Comparison of ENCODE assay signal across 8 mouse cellular contexts in the genomic region with DNA sequence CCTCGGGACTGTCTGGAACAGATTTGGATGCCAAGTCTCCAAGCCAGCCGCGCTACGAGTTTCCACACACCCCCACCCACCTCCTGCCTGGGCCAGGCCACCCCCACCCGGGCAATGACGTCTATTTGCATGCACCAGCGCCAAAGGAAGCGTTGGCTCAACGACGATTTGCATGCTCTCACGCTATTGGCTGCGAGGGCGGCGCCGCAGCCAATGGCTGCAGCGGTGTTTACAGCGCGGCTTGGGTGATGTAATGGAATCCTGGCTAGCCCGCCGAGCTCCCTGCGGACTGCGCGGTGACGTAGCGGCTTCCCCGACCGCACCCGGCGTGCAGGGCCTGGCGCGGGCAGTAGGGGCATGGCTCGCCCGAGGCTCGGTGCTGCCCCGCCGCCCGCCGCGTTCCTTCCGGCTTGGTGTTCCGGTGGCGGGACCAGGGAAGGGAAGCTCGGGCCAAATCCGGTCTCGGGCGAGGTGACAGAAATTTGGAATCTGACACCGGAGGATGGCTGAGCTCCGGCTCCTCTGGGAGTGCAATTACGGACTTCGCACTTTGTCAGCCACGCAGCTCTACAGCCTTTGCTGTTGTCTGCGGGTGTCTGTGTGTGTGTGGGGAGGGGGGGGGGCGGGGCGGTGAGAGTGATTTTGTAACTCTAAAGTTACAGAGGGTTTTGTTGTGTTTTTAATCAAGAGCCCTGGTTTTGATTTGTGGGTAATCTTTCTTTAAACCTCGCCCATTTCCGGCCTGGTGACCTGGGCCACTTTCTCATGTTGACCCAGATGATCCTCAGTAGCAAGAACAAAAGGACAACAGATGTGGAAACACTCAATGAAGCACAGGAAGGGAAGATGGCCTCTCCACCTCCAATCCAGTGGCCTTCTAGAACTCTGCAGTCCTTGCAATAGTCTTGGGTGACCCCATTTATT. TPM values are rescaled to one million over a fixed set of nuclear protein-coding genes. Genes with fewer than 3 reads are reported as not detected.
A peak's percentile ranks its signal among the peaks of the same experiment; 100 is the strongest.
DNase-seq lines count a peak whose midpoint lies in the region; ATAC-seq and TF ChIP-seq lines count a peak whose summit lies in the region.

No protein-coding gene starts in this region.

- H3K36me3 ChIP-seq in forebrain, embryonic 10.5 days (replicated peaks) = no peaks in the 10 kb centered on the region
- H3K36me3 ChIP-seq in heart, embryonic 15.5 days = no peaks in the 10 kb centered on the region
- no peaks in the 10 kb centered on the region for H3K36me3 ChIP-seq in liver, embryonic 14.5 days (replicated peaks; ENCODE audit: control insufficient read depth, insufficient read depth, low read depth)
- no peaks in the 10 kb centered on the region for H3K36me3 ChIP-seq in neural tube, embryonic 11.5 days (ENCODE audit: control insufficient read depth, insufficient read depth, low read length)
- H3K36me3 ChIP-seq in stomach, postnatal 0 days (ENCODE audit: control insufficient read depth, insufficient read depth, low read length) = no peaks in the 10 kb centered on the region

- no peaks in the 10 kb centered on the region for H3K9me3 ChIP-seq in forebrain, embryonic 10.5 days
- no peaks in the 10 kb centered on the region for H3K9me3 ChIP-seq in heart, embryonic 15.5 days (replicated peaks)
- H3K9me3 ChIP-seq in liver, embryonic 14.5 days (ENCODE audit: control insufficient read depth, low read length) = no peaks in the 10 kb centered on the region
- no peaks in the 10 kb centered on the region for H3K9me3 ChIP-seq in neural tube, embryonic 11.5 days (ENCODE audit: control insufficient read depth, low read length)
- no peaks in the 10 kb centered on the region for H3K9me3 ChIP-seq in stomach, postnatal 0 days (ENCODE audit: control insufficient read depth, low read length)

- TF ChIP-seq EP300 in liver, embryonic 14.5 days (IDR thresholded peaks at IDR 0.05; ENCODE audit: low read depth) = no peak; the same call in 1 of the 2 replicates
- no peak for TF ChIP-seq EP300 in stomach, postnatal 0 days (optimal IDR thresholded peaks at IDR 0.05)

- H3K4me3 ChIP-seq in forebrain, embryonic 10.5 days = peak overlapping the region; percentile 54
- peak overlapping the region; percentile 49 for H3K4me3 ChIP-seq in heart, embryonic 15.5 days
- H3K4me3 ChIP-seq in liver, embryonic 14.5 days (ENCODE audit: insufficient read depth in 1 of 2, low read depth in 2 of 2, low read length in 2 of 2) = peak overlapping the region; percentile 35 to 41
- H3K4me3 ChIP-seq in neural tube, embryonic 11.5 days (ENCODE audit: low read depth, low read length) = peak overlapping the region; percentile 28
- H3K4me3 ChIP-seq in stomach, postnatal 0 days (ENCODE audit: low read depth, low read length) = peak overlapping the region; percentile 38

- peak; percentile 92 for DNase-seq in c-Kit-positive CD71-negative TER-119-negative erythroid progenitor cells, embryonic 14.5 days (ENCODE audit: low read depth)
- DNase-seq in forebrain, embryonic 10.5 days (ENCODE audit: extremely low spot score, low spot score) = peak; percentile 95
- DNase-seq in kidney, postnatal 25 days = peak; percentile 97 to 99
- peak; percentile 86 to 87 (median 86) for DNase-seq in liver, embryonic 14.5 days (ENCODE audit: low read depth in 3 of 3, low spot score in 3 of 3)
- DNase-seq in neural tube, embryonic 11.5 days (ENCODE audit: low spot score) = peak; percentile 97
- DNase-seq in stomach, postnatal 0 days (ENCODE audit: low spot score) = peak; percentile 97

- TF ChIP-seq CTCF in liver, embryonic 14.5 days (IDR thresholded peaks at IDR 0.05; ENCODE audit: low read depth) = peak; percentile 35
- peak; percentile 61 for TF ChIP-seq CTCF in stomach, postnatal 0 days (IDR thresholded peaks at IDR 0.05; ENCODE audit: low read depth)

- H3K27me3 ChIP-seq in forebrain, embryonic 10.5 days (ENCODE audit: poor library complexity, severe bottlenecking) = peaks cover 17% of the 10 kb centered on the region; the same call in 1 of the 2 replicates
- H3K27me3 ChIP-seq in heart, embryonic 15.5 days = no peaks in the 10 kb centered on the region
- no peaks in the 10 kb centered on the region for H3K27me3 ChIP-seq in liver, embryonic 14.5 days (ENCODE audit: control insufficient read depth, insufficient read depth, low read length)
- no peaks in the 10 kb centered on the region for H3K27me3 ChIP-seq in neural tube, embryonic 11.5 days (ENCODE audit: control insufficient read depth, insufficient read depth, low read length)
- no peaks in the 10 kb centered on the region for H3K27me3 ChIP-seq in stomach, postnatal 0 days (ENCODE audit: control insufficient read depth, insufficient read depth, low read length)

- H3K4me1 ChIP-seq in forebrain, embryonic 10.5 days = peaks cover 34% of the 10 kb centered on the region
- peaks cover 54% of the 10 kb centered on the region for H3K4me1 ChIP-seq in heart, embryonic 15.5 days (replicated peaks)
- H3K4me1 ChIP-seq in liver, embryonic 14.5 days (replicated peaks; ENCODE audit: control insufficient read depth in 2 of 2, insufficient read depth in 2 of 2, low read length in 1 of 2) = peaks cover 0 to 13% of the 10 kb centered on the region in 2 experiments; a peak in 2 of 4 replicates
- peaks cover 3% of the 10 kb centered on the region; the same call in 1 of the 2 replicates for H3K4me1 ChIP-seq in neural tube, embryonic 11.5 days (ENCODE audit: control insufficient read depth, insufficient read depth, low read length)
- H3K4me1 ChIP-seq in stomach, postnatal 0 days (replicated peaks; ENCODE audit: control insufficient read depth, insufficient read depth) = peaks cover 2% of the 10 kb centered on the region; the same call in 1 of the 2 replicates

- WGBS in forebrain, embryonic 10.5 days = 2% methylated on average over 56 of the region's 56 CpGs
- WGBS in heart, embryonic 15.5 days = 2% methylated on average over 54 of the region's 56 CpGs
- WGBS in liver, embryonic 14.5 days (ENCODE audit: insufficient replicate concordance) = 2% methylated on average over 56 of the region's 56 CpGs
- 2% methylated on average over 56 of the region's 56 CpGs for WGBS in neural tube, embryonic 11.5 days
- WGBS in stomach, postnatal 0 days = 2% methylated on average over 55 of the region's 56 CpGs

- H3K27ac ChIP-seq in forebrain, embryonic 10.5 days = peak overlapping the region; percentile 89
- peak overlapping the region; percentile 94 for H3K27ac ChIP-seq in heart, embryonic 15.5 days
- H3K27ac ChIP-seq in liver, embryonic 14.5 days = no peak overlapping the region
- H3K27ac ChIP-seq in neural tube, embryonic 11.5 days (ENCODE audit: low read depth, low read length) = peak overlapping the region; percentile 64; the same call in 1 of the 2 replicates
- H3K27ac ChIP-seq in stomach, postnatal 0 days (replicated peaks) = peak overlapping the region; percentile 88

- peak overlapping the region; percentile 73 for H3K4me2 ChIP-seq in heart, embryonic 15.5 days
- peak overlapping the region; percentile 59 for H3K4me2 ChIP-seq in liver, embryonic 14.5 days (ENCODE audit: low read depth)
- H3K4me2 ChIP-seq in neural tube, embryonic 11.5 days (ENCODE audit: low read depth) = peak overlapping the region; percentile 53
- H3K4me2 ChIP-seq in stomach, postnatal 0 days (replicated peaks; ENCODE audit: low read depth) = peak overlapping the region; percentile 52

- H3K9ac ChIP-seq in heart, embryonic 15.5 days = peak overlapping the region; percentile 55
- H3K9ac ChIP-seq in liver, embryonic 14.5 days (replicated peaks) = no peak overlapping the region; the same call in 1 of the 2 replicates
- H3K9ac ChIP-seq in neural tube, embryonic 11.5 days (ENCODE audit: low read length) = peak overlapping the region; percentile 58
- H3K9ac ChIP-seq in stomach, postnatal 0 days (ENCODE audit: low read length) = peak overlapping the region; percentile 50

- ATAC-seq in CD4-positive, CD25-positive, alpha-beta regulatory T cell, adult 4 months = peak; percentile 91
- ATAC-seq in heart, embryonic 15.5 days (replicated peaks; ENCODE audit: insufficient number of reproducible peaks, insufficient read depth, low FRiP score, low read depth) = peak; percentile 95
- peak; percentile 99 for ATAC-seq in liver, embryonic 14.5 days (ENCODE audit: insufficient read depth)
- peak; percentile 98 for ATAC-seq in neural tube, embryonic 11.5 days (ENCODE audit: insufficient read depth, low FRiP score, low TSS enrichment)
- peak; percentile 98 for ATAC-seq in stomach, postnatal 0 days (ENCODE audit: low FRiP score, low TSS enrichment)

RNA-seq across cellular contexts. Expression of a gene that starts 7.6 kb away (rescaled TPM):
- 100 to 1,000 TPM in 1 of 2 experiments, 10 to 100 TPM in 1; 57.3 to 120 TPM for polyA plus RNA-seq in CD4-positive, CD25-positive, alpha-beta regulatory T cell, adult 4 months (2017; shearing (Covaris generic))
- polyA plus RNA-seq in forebrain, embryonic 10.5 days (2016; fragmentation: Nextera tagmentation; extraction: Ambion mirVana) = 3.7 and 5.2 TPM in 2 replicates
- polyA plus RNA-seq in heart, embryonic 15.5 days (2015; fragmentation: Nextera tagmentation; extraction: Ambion mirVana) = 10.6 and 12.5 TPM in 2 replicates
- 0.42 and 0.48 TPM in 2 replicates for polyA plus RNA-seq in liver, embryonic 14.5 days (2012; rRNA removed)
- polyA plus RNA-seq in liver, embryonic 14.5 days (2014; fragmentation: Nextera tagmentation; extraction: Ambion mirVana) = 0.19 and 0.23 TPM in 2 replicates
- polyA plus RNA-seq in neural tube, embryonic 11.5 days (2014; fragmentation: Nextera tagmentation; extraction: Ambion mirVana) = 3.2 and 4.4 TPM in 2 replicates
- 9.4 and 17.1 TPM in 2 replicates for polyA plus RNA-seq in stomach, postnatal 0 days (2015; fragmentation: Nextera tagmentation; extraction: Ambion mirVana)

RNA-seq across cellular contexts. Expression of a gene that starts 22.5 kb away (rescaled TPM):
- polyA plus RNA-seq in CD4-positive, CD25-positive, alpha-beta regulatory T cell, adult 4 months (2017; shearing (Covaris generic)) = under 1 TPM in 1 of 2 experiments, not detected in 1; 0.47 TPM
- polyA plus RNA-seq in forebrain, embryonic 10.5 days (2016; fragmentation: Nextera tagmentation; extraction: Ambion mirVana) = 2.6 and 4.1 TPM in 2 replicates
- 3.3 and 5.0 TPM in 2 replicates for polyA plus RNA-seq in heart, embryonic 15.5 days (2015; fragmentation: Nextera tagmentation; extraction: Ambion mirVana)
- polyA plus RNA-seq in liver, embryonic 14.5 days (2012; rRNA removed) = 0.50 and 0.73 TPM in 2 replicates
- polyA plus RNA-seq in liver, embryonic 14.5 days (2014; fragmentation: Nextera tagmentation; extraction: Ambion mirVana) = 0.13 and 0.27 TPM in 2 replicates
- 6.6 TPM in 2 replicates for polyA plus RNA-seq in neural tube, embryonic 11.5 days (2014; fragmentation: Nextera tagmentation; extraction: Ambion mirVana)
- polyA plus RNA-seq in stomach, postnatal 0 days (2015; fragmentation: Nextera tagmentation; extraction: Ambion mirVana) = 2.0 TPM in 2 replicates

RNA-seq across cellular contexts. Expression of a gene that starts 37.6 kb away (rescaled TPM):
- polyA plus RNA-seq in CD4-positive, CD25-positive, alpha-beta regulatory T cell, adult 4 months (2017; shearing (Covaris generic)) = 10 to 100 TPM; 67.8 to 79.0 TPM
- 77.2 and 77.8 TPM in 2 replicates for polyA plus RNA-seq in forebrain, embryonic 10.5 days (2016; fragmentation: Nextera tagmentation; extraction: Ambion mirVana)
- 52.0 and 59.9 TPM in 2 replicates for polyA plus RNA-seq in heart, embryonic 15.5 days (2015; fragmentation: Nextera tagmentation; extraction: Ambion mirVana)
- 13.1 and 17.2 TPM in 2 replicates for polyA plus RNA-seq in liver, embryonic 14.5 days (2012; rRNA removed)
- polyA plus RNA-seq in liver, embryonic 14.5 days (2014; fragmentation: Nextera tagmentation; extraction: Ambion mirVana) = 21.3 and 23.7 TPM in 2 replicates
- polyA plus RNA-seq in neural tube, embryonic 11.5 days (2014; fragmentation: Nextera tagmentation; extraction: Ambion mirVana) = 69.5 and 74.4 TPM in 2 replicates
- polyA plus RNA-seq in stomach, postnatal 0 days (2015; fragmentation: Nextera tagmentation; extraction: Ambion mirVana) = 49.3 and 50.4 TPM in 2 replicates

RNA-seq across cellular contexts. Expression of a gene that starts 46.5 kb away (rescaled TPM):
- not detected for polyA plus RNA-seq in CD4-positive, CD25-positive, alpha-beta regulatory T cell, adult 4 months (2017; shearing (Covaris generic))
- polyA plus RNA-seq in forebrain, embryonic 10.5 days (2016; fragmentation: Nextera tagmentation; extraction: Ambion mirVana) = 0.07 and 0.27 TPM in 2 replicates
- polyA plus RNA-seq in heart, embryonic 15.5 days (2015; fragmentation: Nextera tagmentation; extraction: Ambion mirVana) = 3.1 and 4.8 TPM in 2 replicates
- polyA plus RNA-seq in liver, embryonic 14.5 days (2012; rRNA removed) = 0.10 and 0.11 TPM in 2 replicates
- 0.18 and 0.35 TPM in 2 replicates for polyA plus RNA-seq in liver, embryonic 14.5 days (2014; fragmentation: Nextera tagmentation; extraction: Ambion mirVana)
- polyA plus RNA-seq in neural tube, embryonic 11.5 days (2014; fragmentation: Nextera tagmentation; extraction: Ambion mirVana) = 0.33 and 0.42 TPM in 2 replicates
- polyA plus RNA-seq in stomach, postnatal 0 days (2015; fragmentation: Nextera tagmentation; extraction: Ambion mirVana) = 2.4 TPM in 2 replicates
